ENCODE assay signal across 24 mouse cellular contexts in genomic region chr2:48494632-48495031, GRCm38 (mm10).
DNase-seq lines count a peak whose midpoint lies in the region; ATAC-seq and TF ChIP-seq lines count a peak whose summit lies in the region.
"Had no signal": no experiment of that assay in that cellular context is flagged by ENCODE, and none has a peak within 500 bp of the region (broad histone marks: within the 10 kb centered on the region; RNA-seq: fewer than 3 reads in every experiment).

No protein-coding gene starts in this region.

- H3K27ac ChIP-seq in kidney, adult 2 months (ENCODE audit: insufficient read depth, low read depth, low read length): peak overlapping the region; percentile 23; the same call in 1 of the 2 replicates
- no peak overlapping the region for H3K27ac ChIP-seq in lung, embryonic 14.5 days (ENCODE audit: low read depth)
- H3K27ac ChIP-seq in lung, embryonic 16.5 days (ENCODE audit: low read length): peak overlapping the region; percentile 28
- H3K27ac ChIP-seq: embryonic facial prominence, embryonic 12.5 days; embryonic facial prominence, embryonic 15.5 days; forebrain, embryonic 10.5 days; forebrain, embryonic 12.5 days had no signal

- H3K36me3 ChIP-seq in kidney, adult 2 months (ENCODE audit: control insufficient read depth, insufficient read depth, low read length): no peaks in the 10 kb centered on the region
- H3K36me3 ChIP-seq in lung, embryonic 14.5 days (ENCODE audit: insufficient read depth): no peaks in the 10 kb centered on the region
- no peaks in the 10 kb centered on the region for H3K36me3 ChIP-seq in lung, embryonic 16.5 days (ENCODE audit: control insufficient read depth, insufficient read depth, low read length)
- H3K36me3 ChIP-seq: embryonic facial prominence, embryonic 12.5 days; embryonic facial prominence, embryonic 15.5 days; forebrain, embryonic 10.5 days; forebrain, embryonic 12.5 days had no signal

- no peaks in the 10 kb centered on the region for H3K9me3 ChIP-seq in lung, embryonic 14.5 days (ENCODE audit: low read depth, low read length)
- H3K9me3 ChIP-seq in lung, embryonic 16.5 days (ENCODE audit: control insufficient read depth, low read length): no peaks in the 10 kb centered on the region
- H3K9me3 ChIP-seq: embryonic facial prominence, embryonic 15.5 days; forebrain, embryonic 10.5 days had no signal

- no peak for TF ChIP-seq POLR2A in kidney, adult 2 months (IDR thresholded peaks at IDR 0.05; ENCODE audit: low read depth, low read length)
- no peak for TF ChIP-seq POLR2A in lung, adult 2 months (IDR thresholded peaks at IDR 0.05; ENCODE audit: borderline replicate concordance, extremely low read depth, low read depth, low read length)

- H3K4me2 ChIP-seq in lung, embryonic 14.5 days: no peak overlapping the region
- no peak overlapping the region for H3K4me2 ChIP-seq in lung, embryonic 16.5 days (ENCODE audit: low read depth, low read length)
- H3K4me2 ChIP-seq: embryonic facial prominence, embryonic 12.5 days; embryonic facial prominence, embryonic 15.5 days; forebrain, embryonic 12.5 days had no signal

- 90% methylated on average over 3 of the region's 3 CpGs for WGBS in kidney, adult 2 months
- WGBS in lung, embryonic 14.5 days: 44% methylated on average over 3 of the region's 3 CpGs
- WGBS in lung, embryonic 16.5 days: 54% methylated on average over 3 of the region's 3 CpGs
- WGBS in lung, adult 2 months: 71% methylated on average over 3 of the region's 3 CpGs

- H3K4me1 ChIP-seq in kidney, adult 2 months (ENCODE audit: control insufficient read depth, insufficient read depth, low read length): no peaks in the 10 kb centered on the region
- no peaks in the 10 kb centered on the region; the same call in 1 of the 2 replicates for H3K4me1 ChIP-seq in lung, embryonic 14.5 days (ENCODE audit: insufficient read depth)
- peaks cover 2% of the 10 kb centered on the region; the same call in 1 of the 2 replicates for H3K4me1 ChIP-seq in lung, embryonic 16.5 days (replicated peaks; ENCODE audit: control insufficient read depth, insufficient read depth, low read length)
- H3K4me1 ChIP-seq in lung, adult 2 months (ENCODE audit: control insufficient read depth, insufficient read depth, low read length): no peaks in the 10 kb centered on the region; the same call in 1 of the 2 replicates
- H3K4me1 ChIP-seq: embryonic facial prominence, embryonic 12.5 days; embryonic facial prominence, embryonic 15.5 days; forebrain, embryonic 10.5 days; forebrain, embryonic 12.5 days had no signal

- no peak overlapping the region for H3K9ac ChIP-seq in lung, embryonic 14.5 days
- H3K9ac ChIP-seq in lung, embryonic 16.5 days (ENCODE audit: low read length): no peak overlapping the region
- H3K9ac ChIP-seq: embryonic facial prominence, embryonic 12.5 days; embryonic facial prominence, embryonic 15.5 days; forebrain, embryonic 12.5 days had no signal

- peak; percentile 18; the same call in 1 of the 2 replicates for ATAC-seq in lung, embryonic 14.5 days (ENCODE audit: insufficient read depth)
- peak; percentile 60 for ATAC-seq in lung, embryonic 16.5 days (ENCODE audit: low read depth)
- ATAC-seq: forebrain, embryonic 14.5 days; forebrain, embryonic 16.5 days had no signal

- no peak overlapping the region for H3K4me3 ChIP-seq in kidney, adult 2 months (ENCODE audit: insufficient read depth, low read depth, low read length)
- no peak overlapping the region for H3K4me3 ChIP-seq in lung, embryonic 14.5 days (ENCODE audit: low read depth, low read length)
- H3K4me3 ChIP-seq in lung, embryonic 16.5 days (ENCODE audit: low read length): no peak overlapping the region
- no peak overlapping the region for H3K4me3 ChIP-seq in lung, adult 2 months (replicated peaks; ENCODE audit: extremely low read depth, low read depth, low read length)
- H3K4me3 ChIP-seq: embryonic facial prominence, embryonic 12.5 days; embryonic facial prominence, embryonic 15.5 days; erythroblast, embryonic 14.5 days; forebrain, embryonic 10.5 days; forebrain, embryonic 12.5 days had no signal

- no peak for TF ChIP-seq CTCF in kidney, adult 2 months (conservative IDR thresholded peaks at IDR 0.05; ENCODE audit: insufficient read depth, insufficient read length, low read depth, low read length)
- TF ChIP-seq CTCF in lung, embryonic 14.5 days (IDR thresholded peaks at IDR 0.05; ENCODE audit: low read depth): no peak
- TF ChIP-seq CTCF in lung, adult 2 months (IDR thresholded peaks at IDR 0.05; ENCODE audit: insufficient read depth, low read length): no peak

- no peak for DNase-seq in kidney, adult 2 months
- DNase-seq in kidney, adult 18-20 months: no peak
- peak; percentile 53 for DNase-seq in lung, embryonic 14.5 days
- no peak for DNase-seq in lung, postnatal 14 days
- no peak for DNase-seq in lung, adult 18-20 months
- DNase-seq in lung, postnatal 10 days: peak; percentile 29
- no peak for DNase-seq in lung, adult 2 months
- DNase-seq: adrenal gland, adult 2 months; adrenal gland, postnatal 10 days; adrenal gland, postnatal 25 days; cerebellum, adult 11 months; cerebellum, adult 18-20 months; cerebellum, adult 8-10 months; cerebellum, adult 9-11 months; cerebellum, postnatal 14 days; cerebellum, postnatal 36 days had no signal

- no peaks in the 10 kb centered on the region for H3K27me3 ChIP-seq in kidney, adult 2 months (replicated peaks; ENCODE audit: control insufficient read depth, insufficient read depth, low read length)
- no peaks in the 10 kb centered on the region for H3K27me3 ChIP-seq in lung, embryonic 14.5 days (ENCODE audit: insufficient read depth, low read length)
- no peaks in the 10 kb centered on the region for H3K27me3 ChIP-seq in lung, embryonic 16.5 days (ENCODE audit: control insufficient read depth, insufficient read depth, low read depth, low read length)
- H3K27me3 ChIP-seq: embryonic facial prominence, embryonic 12.5 days; embryonic facial prominence, embryonic 15.5 days; forebrain, embryonic 12.5 days had no signal

Comparison
In these comparisons a context has a peak if more than half of its experiments do, and no peak if none do; other contexts are left out.
1. DNase-seq: peak in lung, embryonic 14.5 days (single experiment) and lung, postnatal 10 days (single experiment); none in kidney, adult 2 months (single experiment), kidney, adult 18-20 months (single experiment), lung, postnatal 14 days (single experiment), lung, adult 18-20 months (0 of 2) and lung, adult 2 months (single experiment).